Mouse (Mus musculus): ENCODE measurements around the gene Gnaq.

Gene Gnaq

DNA sequence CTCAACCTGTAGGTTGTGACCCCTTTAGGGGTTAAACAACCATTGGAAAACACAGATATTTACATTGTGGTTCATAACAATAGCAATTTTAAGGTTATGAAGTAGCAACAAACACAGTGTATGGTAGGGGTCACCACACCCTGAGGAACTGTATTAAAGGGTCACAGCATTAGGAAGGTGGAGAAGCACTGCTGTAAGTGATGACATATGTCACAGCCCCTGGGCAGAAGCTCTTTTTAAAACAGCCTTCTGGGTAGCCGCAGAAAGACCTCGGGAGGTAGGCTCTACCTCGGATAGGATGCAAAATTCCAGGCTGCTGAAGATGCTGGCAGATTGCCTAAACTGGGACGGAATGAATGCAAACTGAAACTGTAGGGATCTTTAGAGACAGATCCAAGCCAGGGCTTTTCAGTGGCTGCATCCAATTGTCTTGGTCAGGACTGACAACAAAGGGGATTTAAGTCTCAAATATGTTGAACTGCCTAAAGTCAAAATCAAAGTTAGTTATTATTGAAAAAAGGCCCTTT is 181.7 kb downstream of the Gnaq start:
- DNase-seq (ENCODE audit: low read depth, low spot score) = no peak

DNA sequence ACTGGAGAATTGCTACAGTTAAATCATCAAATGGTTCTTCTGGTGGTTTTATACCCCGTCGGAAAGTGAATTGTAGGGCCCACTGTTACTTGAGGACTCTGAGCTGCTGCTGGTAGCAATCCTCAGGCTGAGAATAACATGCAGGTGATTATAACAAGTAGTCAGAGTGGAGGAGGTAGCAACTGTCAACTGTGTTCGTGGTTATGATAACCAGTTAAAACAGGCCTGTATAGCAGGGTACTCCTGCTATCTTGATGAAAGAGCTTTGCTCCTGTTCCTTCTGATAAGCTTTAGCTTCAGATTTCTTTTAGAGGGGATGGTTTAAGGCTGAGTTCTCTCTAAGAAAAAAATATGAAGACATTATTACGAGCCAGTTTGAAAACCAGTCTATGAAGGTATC is 182.9 kb downstream of the Gnaq start:
- no peak for DNase-seq (ENCODE audit: low read depth, low spot score)

DNA sequence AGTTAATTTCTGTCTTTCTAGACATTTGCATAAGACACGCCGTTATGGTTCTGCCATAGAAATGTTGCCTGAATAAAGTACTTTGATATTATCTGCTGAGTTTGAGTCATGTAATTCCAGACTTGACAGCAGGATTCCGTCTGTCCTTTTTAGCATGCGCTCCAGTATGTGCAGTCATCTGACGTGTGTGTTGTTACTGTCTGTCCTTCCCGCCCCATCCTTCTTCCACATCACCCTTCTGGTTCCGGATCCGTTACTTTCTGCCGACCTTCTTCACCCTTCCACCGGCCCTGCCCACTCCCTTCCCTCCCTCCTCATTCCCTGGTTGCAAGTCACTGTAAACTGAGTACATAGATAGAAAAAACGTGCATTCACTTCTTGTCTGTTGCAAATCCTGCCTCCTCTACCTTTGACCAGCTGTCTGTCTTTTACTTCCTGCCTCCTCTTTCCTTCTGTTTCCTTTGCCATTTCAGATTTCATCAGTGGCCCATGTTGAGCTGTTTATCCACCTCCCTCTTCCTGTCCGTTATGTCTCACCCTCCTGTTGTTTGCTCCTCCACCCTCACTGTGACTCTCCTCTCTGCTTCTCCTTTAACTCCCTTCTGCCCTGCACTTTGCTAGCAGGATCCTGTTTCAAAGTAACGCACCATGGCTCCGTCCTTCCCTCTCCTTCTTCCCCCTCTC is 185.6 kb downstream of the Gnaq start:
- DNase-seq (ENCODE audit: low read depth, low spot score) = no peak

DNA sequence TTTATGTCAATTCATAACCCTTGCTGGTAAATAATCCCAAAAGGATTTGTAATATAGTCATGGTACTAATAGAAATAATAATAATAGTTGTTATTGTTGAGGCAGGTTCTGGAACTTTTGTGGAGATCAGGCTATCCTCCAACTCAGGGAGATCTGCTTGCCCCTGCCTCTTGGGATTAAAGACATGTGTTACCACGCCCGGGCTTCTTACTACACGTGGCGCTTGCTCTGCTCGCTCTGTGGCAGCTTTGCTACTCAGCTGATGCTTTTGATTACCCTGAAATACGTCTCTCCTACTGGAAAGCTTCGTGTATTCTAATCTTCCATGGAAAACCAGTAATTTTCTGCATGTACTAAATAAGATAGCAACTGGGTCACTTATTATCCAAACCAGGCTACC is 187.4 kb downstream of the Gnaq start:
- no peak for DNase-seq (ENCODE audit: low read depth, low spot score)

DNA sequence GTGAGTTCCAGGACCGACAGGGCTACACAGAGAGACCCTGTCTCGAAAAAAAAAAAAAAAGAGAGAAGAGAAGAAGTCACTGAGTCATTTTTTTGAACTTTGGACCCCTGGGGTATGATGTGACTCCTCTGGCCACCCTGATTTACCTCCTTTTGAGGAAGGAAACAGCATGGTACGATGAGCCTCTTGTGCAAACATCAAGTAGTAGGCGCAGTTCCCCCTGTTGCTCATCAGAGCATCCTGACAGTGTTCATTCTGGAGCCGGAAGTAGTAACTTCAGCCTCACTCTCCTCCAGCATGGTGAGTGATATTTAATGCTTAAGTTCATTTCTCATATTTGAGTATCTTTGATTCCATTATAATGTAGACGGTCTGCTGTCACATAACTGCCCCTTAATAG is 190.4 kb downstream of the Gnaq start:
- no peak for DNase-seq (ENCODE audit: low read depth, low spot score)

DNA sequence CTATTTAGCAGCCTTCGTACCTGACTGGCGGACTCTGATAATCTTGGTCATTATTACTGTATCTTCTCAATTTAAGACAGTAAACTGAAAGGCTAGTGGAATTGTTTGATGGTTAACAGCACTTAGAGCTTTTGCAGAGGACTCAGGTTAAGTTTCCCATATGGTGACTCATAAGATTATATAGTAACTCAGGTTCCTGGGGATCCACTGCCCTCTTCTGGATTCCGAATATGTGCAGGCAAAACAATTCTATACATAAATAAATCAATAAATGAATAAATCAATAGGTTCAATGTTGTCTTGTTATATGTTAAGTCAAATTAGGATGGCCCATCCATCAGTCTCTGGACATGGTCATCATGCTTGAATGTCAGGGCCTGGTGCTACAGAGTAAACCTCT is 191.6 kb downstream of the Gnaq start:
- DNase-seq (ENCODE audit: low read depth, low spot score) = peak; percentile 50

DNA sequence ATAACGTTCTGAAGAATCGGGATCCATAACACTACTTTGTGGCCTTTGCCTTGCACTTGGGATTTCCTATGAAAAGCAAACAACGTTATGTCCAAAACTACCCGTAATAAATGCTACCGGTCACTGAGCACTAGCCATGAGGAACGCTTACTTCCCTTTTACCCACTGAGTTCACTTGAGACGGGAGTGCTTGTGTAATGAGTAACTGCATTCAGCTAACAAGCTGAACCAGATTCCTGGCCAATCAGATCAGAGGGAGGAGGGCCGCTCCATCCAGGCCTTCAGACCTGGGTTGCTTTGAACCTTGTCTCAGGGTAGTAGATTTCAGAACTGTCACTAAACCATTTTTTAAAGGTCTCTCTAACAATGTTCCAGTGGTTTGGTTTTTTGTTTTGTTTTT is 193.3 kb downstream of the Gnaq start:
- peak; percentile 61 for DNase-seq (ENCODE audit: low read depth, low spot score)

DNA sequence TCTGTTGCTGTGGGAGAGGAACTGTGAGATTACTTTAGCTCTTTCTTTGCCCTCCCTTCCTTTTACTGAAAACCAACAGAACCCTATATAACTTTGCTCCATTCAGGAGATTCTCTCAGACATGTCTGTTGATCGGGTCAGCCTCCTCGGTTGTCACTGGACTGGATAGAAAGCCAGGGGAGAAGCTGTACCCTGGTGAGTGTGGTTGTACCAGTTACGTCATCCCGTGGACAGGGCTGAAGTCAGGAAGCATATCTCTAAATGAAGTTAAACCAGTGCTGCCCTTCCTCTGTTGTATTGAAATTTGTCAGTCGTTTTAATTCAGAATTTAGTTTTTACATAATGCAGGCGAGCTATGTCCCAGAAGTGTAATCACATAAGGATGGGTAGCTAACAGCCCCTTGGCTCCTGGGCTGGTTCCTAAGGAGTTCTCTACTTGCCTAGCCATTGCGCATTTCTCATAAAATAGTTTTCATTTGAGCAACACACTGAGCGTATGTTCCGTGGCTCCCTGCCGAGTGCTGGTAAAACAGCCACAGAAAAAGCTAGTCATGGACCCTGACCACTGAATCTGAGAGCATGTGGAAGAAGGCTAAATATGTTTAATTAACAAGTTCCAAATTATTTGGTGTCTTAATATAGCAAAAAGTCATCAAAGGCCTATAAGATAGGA is 194.9 kb downstream of the Gnaq start:
- no peak for DNase-seq (ENCODE audit: low read depth, low spot score)

DNA sequence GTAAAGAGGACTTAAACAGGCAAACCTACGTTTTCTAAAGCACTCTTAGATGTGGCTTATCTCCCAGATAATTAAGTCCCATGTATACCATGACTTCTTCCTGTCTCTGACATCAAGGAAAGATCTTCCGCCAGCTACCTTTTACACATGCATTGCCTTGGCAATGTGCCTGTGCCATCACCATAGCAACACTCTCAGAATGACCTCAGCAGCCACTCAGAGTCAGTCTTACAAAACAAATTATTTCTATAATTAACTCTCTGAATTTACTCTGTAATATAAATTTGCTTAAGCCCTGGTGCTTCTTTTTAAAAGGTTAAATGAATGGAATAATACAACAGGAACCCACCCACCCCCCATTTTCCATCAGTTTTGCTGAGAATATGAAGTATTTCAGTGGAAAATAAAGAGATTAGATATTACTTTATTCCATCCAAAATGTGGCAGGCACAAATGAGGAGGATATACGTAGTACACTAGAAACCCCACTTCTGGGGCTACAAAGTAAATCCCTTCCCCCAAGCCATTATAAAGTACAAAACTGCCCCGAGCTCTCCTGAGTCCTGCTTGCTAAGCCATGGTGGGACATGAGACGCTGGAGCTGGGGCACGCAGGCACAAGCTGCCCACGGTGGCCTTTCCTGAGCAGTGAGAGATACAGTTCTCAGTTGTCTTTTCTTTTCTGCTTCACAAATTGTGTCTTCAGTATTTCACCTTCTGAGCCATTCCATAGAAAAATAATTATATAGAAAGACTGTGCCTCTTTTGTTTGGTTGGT is 195.6 kb downstream of the Gnaq start:
- DNase-seq (ENCODE audit: low read depth, low spot score) = peak; percentile 54

DNA sequence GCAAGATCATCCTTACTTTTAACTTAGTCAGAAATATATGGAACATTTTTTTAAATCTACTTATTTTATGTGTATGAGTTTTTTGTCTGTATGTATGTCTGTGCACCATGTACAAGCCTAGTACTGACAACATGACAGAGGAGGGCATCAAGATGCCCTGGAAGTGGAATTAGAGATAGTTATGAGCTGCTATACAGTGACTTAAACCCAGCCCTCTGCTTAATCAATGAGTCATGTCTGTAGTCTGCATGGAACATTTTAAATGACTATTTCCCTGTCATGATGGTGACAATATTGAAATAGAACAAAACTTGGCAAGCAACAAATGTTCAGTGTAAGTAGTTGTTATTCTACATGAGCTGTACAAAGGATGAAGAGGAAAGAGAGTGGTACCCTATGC is 196.4 kb downstream of the Gnaq start:
- DNase-seq (ENCODE audit: low read depth, low spot score) = no peak

DNA sequence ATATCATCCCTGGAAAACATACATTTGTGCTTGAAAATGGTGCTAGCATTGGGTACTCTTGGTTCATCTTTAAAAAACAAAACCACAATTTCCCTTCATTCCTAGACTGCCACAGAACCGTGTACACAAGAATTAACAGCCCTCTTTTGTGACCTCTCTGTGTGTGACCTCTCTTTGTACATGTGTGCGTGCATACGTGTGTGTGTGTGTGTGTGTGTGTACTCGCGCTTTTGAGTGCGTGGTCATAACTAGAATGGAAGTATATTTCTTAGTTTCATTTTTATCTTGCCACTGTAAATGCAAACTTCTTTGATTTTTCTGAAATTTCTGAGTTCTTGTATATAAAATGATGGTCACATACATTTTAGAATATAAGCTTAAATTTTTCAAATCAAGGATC is 197.0 kb downstream of the Gnaq start:
- no peak for DNase-seq (ENCODE audit: low read depth, low spot score)

DNA sequence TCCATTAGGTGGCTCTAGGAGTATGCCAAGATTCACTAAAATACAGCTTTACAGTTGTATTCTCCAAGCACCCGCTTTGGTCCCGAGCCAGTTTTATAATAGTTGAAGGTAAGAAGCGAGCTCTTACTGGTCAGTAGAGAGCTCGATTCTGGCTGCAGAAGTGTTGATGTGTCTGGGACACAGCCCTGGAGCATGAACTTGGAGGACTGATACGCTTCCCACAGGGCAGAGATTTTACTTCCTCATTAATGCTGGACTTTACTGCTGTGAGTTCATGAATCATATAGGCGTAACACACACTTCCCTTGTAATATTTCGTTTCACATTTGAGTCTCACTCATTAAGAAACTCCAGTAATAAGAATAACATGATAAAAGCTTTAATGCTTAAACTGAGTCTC is 197.5 kb downstream of the Gnaq start:
- DNase-seq (ENCODE audit: low read depth, low spot score) = no peak

DNA sequence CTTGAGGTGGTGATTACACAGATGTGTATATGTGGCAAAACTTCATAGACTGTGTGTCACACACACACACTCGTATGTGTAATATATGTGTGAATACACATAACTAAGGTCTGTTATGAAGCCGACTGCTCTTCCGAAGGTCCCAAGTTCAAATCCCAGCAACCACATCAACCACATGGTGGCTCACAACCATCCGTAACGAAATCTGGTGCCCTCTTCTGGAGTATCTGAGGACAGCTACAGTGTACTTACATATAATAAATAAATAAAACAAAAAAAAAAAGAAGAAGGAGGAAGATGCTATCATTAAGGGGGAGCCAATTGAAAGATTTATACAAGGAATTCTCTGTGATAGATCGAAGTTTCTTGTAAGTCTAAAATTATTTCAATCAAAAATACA is 198.4 kb downstream of the Gnaq start:
- DNase-seq (ENCODE audit: low read depth, low spot score) = no peak

DNA sequence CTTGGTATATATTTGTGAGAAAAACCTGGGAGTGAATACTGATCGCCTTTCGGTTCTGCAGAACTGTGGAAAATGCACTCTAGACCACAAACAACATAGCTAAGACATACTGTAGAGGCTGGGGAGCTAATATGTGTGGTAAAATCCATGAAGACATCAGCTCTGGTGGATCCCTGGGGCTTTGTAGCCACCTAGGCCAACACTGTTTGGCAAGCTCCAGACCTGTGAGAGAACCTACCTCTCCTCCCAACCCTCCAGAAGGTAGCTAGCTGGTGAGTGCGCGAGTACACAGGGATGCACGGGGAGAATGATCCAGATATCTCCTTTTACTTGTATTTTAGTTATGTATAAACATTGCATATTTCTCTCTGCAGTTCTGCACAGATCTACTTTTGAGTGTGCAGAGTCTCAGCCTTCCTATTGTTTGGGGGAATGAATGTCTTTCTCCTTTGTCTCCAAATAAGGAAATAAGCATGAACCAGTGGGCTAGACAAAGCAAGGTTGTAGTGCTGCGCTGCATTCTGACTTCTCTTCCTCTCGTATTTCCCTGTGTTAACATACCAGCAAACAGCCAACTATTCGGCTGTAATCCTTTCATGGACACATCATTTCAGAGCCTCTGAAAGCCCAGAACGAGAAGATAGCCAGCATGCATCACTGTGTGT is 205.4 kb downstream of the Gnaq start:
- no peak for DNase-seq (ENCODE audit: low read depth, low spot score)

DNA sequence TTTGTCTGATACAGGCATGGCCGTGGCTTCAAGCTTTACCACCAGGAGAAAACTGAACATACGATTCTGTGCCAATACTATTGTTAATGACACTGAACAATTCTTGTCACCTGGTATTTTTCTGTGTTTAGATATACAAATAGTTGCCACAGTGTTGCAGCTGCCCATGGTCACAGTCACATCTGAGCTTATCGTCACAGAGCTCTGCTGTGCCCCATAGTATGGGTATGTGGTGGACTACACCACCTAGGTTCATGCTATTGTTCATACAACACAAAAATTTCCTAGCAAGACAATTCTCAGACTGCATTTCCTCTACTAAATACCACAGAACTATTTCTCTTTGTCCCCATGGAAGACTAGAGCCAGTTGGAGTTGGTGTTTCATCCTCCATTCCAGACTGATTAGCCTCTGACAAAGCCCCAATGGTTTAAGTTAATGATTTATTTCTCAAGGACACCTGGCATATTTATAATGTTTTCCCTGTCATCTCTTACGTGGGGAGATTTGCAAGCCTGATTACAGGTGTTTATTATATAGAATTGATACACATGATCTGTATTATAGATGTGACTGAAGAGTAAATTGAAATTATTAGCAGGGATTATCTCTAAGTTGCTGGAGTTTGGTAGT is 207.4 kb downstream of the Gnaq start:
- DNase-seq (ENCODE audit: low read depth, low spot score) = no peak

DNA sequence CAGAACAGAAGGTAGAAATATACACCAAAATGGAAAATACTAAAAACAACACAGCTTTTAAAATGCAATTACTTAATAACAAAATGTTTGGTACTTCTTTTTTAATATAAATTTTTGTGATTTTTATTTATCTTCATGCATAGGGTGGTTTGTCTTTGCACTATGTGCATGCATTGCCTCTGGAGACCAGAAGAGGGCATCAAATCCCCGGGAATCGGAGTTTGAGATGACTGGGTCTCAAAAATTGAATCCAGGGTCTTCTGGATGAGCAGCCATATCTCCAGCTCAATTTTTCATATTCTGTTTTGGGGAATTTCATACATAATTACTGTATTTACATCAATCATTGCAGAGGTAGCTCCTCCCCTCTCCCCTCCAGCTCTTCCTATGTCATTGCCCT is 210.1 kb downstream of the Gnaq start:
- peak; percentile 49 for DNase-seq (ENCODE audit: low read depth, low spot score)

DNA sequence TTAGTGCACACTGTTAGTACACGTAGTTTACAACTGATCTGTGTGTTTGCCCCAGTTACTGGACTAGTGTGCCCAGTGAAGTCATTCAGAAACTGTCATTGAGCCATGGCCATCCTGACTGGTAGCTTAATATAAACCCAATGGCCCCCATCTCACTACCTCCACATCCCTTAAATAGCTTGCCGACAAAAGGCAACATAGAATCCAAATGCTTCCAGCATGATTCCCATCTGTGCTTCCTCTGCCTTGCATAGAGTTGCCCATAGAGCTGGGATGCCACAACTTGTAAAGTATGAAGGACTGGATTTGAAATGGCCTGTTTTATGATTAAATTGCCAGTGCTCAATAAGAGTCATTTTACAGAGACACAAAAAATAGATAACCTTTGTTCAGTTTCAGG is 212.9 kb downstream of the Gnaq start:
- DNase-seq (ENCODE audit: low read depth, low spot score) = no peak

DNA sequence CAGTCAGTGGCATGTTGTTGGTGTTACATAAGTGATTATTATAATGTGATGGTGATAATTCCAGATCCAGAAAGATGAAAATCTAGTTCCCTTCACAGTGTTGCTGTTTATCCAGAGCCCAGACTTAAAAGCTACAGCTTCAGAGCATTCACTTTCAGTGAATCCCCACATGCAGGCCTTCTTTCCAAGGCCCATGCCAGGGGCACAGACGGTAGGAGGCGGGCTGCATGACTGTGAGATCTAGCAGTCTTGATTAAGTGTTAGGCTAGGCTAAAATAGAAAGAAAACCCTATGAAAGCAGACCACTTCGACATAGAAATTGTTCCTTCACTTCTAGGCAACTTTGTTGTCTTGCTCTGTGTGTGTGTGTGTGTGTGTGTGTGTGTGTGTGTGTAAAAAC is 214.4 kb downstream of the Gnaq start:
- DNase-seq (ENCODE audit: low read depth, low spot score) = no peak

DNA sequence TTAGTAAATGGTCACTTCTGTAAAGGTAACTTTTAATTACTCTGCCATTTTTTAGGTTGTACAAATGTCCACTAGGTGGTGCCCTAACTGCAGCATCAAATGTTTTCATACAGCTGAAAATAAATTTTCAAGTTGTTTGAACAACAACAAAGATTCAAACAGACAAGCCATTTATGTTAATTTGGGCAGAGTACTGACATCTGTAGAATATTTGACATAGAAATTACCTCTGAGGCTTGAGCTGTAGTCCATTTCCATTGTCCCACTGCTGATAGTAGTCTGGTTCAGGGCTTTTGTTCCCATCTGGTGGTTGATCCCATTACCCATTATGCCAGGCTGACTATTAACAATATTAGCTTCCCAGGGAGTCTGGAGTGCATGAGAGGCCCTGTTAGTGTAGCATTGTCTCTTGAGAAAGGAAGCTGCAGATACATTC is 221.1 kb downstream of the Gnaq start:
- peak; percentile 80 for DNase-seq (ENCODE audit: low read depth, low spot score)

DNA sequence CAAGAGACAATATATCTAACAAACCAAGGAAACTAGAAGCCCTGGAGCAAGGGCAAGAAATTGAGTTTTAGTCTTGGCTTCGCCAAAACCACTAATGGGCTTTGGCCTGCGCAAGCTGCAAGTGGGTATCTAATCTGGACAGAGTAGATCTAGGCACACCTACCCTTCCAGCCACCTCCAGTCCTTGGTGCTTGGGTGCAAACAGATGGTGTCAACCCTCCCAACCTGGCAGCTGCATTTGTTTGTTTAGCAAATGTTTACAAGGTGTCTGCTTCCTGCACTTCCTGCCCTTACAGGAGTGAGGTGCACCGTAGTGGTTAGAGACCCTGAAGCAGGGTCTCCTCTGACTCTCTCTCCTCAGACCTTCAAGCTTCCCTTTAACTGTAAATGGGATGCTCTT is 225.5 kb downstream of the Gnaq start:
- no peak for DNase-seq (ENCODE audit: low read depth, low spot score)

DNA sequence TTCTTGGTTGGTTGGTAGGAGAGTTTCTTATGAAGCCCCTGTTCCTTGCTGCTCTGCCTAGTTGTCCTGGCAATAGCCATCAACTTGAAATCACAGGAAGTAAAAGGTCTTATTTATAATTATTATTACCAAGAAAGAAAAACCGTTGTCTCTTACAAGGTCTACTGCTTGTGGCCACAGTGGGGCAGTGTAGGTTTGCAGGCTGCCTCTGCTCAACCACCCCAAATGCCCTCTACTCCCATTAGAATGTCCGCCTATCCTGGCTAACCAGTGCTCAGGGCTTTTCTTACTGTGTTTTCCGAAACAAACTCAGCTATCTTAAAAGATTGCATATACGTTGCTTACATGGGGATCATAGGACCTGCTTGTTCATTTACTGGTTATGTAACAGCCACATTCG is 226.3 kb downstream of the Gnaq start:
- peak; percentile 67 for DNase-seq (ENCODE audit: low read depth, low spot score)

All from 3T3-L1 (cell line).